Mouse (Mus musculus): ENCODE data around the gene Hpca.

Hpca gene

DNA sequence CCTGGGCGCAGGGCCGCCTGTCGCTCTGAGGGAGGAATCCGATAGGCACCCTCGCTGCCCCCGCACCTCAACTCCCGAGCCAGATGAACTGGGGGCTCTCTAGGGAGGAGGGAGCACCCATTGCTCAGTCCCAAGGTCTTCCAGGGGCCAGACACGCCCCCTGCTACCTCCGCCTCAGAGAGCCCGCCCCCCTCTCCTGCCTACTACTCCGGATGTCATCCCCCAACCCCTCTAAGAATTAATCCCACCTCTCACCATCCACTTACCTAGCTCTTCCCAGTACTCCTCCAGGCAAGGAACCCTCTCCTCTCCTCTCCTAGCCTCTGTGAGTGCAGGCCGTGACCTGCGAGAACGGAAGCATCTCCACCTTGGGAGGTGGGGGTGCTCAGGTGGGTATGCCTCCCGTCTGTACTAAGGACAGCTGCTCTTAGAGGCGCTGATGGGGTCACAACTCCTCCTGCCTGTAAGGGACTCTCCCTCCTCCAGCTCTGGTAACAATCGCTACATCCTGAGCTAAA is at the start of gene Hpca:
Gene Hpca (minus strand): TSS at position 468 of the 518 bp plus-strand sequence.
- DNase-seq (ENCODE audit: low spot score), result no peak

DNA sequence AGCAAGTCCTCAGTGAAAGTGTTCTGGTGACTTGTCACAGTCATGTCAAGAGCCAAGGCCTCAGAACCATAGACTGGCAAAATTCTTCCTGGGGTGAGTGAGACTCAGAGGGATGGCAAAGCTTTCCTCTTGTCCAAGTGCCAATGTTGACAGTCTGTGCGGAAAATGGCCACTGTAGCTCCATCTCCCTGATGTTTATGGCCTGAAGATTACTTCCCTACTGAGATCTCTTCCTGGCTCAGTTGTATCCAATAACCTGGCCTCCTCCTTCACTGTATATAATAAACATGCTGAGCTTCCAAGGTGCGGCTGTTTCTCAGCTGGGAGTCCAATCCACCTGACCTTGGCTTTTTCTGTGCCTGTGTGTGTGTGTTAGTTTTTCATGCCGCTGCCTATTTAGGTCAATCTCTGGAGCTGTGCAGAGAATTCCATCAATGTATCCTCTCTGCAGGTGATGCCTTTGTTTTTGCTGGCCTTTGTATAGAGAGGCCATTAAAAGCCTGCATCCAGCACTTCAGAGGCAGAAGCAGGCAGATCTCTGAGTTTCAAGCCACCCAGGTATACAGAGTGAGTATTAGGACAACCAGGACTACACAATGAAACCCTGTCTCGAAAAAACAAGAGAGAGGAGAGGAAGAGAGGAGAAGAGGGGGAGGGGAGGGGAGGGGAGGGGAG is 39.9 kb upstream of the Hpca start:
- DNase-seq (ENCODE audit: low spot score), result no peak

DNA sequence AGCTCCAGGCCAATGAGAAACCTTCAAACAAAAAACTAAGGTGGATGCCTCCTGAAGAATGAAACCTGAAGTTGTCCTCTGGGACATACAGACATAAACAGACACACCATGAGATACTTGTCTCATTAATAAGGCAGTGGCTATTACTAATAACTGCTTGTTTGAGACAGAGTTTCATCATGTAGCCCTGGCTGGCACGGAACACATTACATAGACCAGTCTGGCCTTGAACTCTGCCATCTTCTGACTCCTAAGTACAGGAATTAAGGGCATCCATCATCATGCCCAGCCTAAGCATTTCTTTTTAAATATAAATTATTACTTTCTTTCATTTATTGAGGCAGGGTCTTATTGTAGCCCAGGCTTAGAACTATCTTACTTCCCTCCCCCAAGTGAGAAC is 39.2 kb upstream of the Hpca start:
- no peak for DNase-seq (ENCODE audit: low spot score)

DNA sequence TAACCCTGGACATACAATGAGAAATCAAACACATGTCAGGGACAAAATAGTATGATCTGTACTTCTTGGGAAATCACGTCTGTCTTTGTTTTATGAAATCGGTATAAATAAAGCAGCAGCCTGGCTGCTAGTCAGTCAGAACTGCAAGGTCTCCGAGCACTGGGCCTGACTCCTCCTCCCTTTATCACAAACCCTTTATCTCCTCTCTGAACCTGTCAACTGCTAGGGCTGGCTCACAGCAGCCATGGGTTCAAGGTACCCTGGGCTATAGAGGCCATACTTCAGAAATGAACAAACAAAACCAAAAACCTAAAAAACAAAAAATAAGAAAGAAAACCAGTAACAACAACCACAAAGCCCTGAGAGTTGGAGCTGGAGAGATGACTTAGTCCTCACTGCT is 36.7 kb upstream of the Hpca start:
- DNase-seq (ENCODE audit: low spot score), result no peak

DNA sequence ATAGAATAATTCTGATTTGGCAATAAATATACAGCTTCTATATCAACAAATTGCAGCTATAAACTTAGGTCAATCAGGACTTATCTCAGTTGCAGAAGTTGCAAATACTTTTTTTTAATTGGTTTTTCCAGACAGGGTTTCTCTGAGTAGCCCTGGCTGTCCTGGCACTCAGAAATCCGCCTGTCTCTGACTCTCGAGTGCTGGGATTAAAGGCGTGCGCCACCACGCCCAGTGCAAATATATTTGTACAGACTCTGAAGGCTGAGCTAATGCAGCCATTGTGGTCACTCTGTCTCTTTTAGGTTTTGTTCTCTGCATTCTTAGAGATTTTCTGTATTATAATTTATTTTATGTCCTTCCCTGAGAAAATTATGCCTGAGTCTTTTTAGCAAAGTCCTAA is 35.7 kb upstream of the Hpca start:
- DNase-seq (ENCODE audit: low spot score), result no peak

DNA sequence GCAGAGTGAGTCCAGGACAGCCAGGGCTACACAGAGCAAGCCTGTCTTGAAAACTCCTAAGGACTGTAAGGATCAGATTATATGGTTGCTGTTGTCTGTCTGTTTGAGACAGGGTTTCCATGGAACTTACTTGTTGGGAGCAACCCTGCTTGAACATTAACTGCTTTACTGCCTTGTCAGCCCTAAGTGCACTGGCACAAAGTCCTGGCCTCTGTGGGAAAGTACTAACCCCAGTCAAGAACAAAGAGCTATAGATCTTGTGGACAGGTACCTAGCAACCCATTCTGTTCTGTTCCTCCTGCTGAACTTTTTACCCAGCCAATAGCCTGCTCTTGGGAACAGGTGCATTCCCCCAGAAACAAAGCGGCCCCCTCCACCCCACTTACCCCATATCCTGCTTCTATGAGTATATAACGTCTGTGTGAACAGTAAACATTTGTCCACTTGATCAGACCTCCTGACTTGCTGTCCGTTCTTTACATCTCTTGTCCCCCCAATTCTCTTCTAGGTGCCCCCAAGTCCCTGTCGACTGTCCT is 29.5 kb upstream of the Hpca start:
- DNase-seq (ENCODE audit: low spot score), result no peak

DNA sequence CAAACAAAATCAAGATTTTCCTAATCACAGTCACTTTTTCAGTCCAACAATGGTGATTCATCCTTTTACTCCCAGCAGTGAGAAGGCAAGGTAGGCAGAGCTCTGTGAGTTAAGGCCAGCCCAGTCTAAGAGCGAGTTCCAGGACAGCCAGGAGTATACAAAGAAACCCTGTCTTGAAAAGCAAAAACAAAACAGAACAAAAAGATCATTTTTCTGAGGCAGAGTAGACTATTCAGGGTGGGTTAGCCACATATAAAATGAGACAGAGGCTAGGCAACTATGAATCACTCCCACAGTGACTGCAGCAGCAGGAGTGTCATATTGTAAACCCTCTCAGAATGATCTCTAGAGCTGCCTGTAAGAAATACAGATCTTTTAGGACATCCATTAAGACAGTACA is 27.5 kb upstream of the Hpca start:
- no peak for DNase-seq (ENCODE audit: low spot score)

DNA sequence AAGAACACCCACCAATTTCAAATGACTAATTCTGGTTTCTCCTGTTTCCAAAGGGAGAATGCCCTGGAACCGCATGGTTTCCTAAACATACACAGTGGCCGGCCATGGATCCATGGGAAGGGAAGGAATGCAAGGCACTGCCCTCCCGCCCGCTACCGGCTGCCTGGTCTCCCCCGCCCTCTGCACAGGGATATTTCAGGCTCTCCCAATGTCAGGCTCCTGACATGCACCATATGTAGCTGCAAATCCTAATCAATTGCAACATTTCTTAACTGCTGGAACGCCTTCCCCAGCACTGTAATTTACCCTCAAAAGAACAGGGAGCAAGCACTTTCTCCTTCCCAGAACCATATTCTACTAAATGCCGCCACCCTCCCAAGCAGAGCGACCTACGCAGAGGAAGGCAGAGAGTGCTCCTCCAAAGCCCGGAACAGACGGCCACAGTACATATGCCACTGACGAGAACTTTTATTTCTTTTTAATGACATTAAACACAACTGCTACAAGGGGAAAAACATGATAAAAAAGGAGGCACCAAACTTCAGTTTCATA is 25.8 kb upstream of the Hpca start:
- DNase-seq (ENCODE audit: low spot score), result no peak

DNA sequence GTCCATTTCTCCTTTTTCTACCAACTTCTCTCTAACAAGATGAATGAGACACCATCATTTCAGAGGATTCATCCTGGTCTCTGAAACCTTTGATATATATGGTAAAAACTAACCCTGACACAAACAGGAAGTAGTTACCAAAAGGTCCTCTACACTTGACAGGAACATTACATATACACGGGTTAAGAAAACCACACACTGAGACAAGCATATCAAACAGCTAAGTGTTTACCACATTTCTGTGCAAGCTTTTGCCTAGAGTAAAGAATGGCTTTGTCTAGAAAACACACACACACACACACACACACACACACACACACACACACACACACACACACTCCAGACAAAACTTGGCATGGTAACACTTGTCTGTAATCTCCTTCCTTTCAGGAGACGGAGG is 24.6 kb upstream of the Hpca start:
- no peak for DNase-seq (ENCODE audit: low spot score)

DNA sequence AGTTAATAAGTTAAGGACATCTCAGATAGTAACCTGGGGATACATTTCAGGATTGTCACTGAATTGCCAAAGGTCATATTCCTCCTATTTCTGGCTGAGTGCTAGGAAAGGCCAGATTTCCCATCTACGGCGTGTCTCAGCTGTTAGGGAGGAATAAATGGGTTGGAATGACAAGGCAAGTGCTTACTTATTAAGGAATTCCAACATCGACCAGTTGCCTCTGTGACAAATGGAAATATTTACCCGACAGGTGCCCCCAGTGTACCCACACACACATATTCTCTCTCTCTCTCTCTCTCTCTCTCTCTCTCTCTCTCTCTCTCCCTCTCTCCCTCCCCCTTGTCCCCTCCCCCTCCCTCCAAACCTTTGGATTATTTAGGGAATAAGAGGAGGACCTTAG is 24.1 kb upstream of the Hpca start:
- no peak for DNase-seq (ENCODE audit: low spot score)

DNA sequence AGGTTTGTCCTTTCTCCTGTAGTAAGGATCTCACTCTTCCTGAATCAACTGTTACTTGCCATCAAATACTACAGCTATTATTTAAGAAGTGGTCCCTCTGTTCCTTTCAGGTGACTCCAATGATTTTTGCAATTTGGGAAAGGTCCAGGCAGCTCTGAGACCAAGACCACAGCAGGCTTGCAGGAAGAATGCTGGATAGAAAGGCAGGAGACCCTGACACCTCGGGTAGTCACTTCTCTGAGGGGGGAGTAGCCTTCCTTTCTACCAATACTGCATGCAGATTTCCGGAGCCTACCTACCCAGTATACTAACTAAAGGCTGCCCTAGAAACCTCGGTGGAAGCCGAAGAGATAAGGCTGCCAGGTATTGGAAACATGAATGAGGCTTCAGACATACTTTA is 23.6 kb upstream of the Hpca start:
- no peak for DNase-seq (ENCODE audit: low spot score)

DNA sequence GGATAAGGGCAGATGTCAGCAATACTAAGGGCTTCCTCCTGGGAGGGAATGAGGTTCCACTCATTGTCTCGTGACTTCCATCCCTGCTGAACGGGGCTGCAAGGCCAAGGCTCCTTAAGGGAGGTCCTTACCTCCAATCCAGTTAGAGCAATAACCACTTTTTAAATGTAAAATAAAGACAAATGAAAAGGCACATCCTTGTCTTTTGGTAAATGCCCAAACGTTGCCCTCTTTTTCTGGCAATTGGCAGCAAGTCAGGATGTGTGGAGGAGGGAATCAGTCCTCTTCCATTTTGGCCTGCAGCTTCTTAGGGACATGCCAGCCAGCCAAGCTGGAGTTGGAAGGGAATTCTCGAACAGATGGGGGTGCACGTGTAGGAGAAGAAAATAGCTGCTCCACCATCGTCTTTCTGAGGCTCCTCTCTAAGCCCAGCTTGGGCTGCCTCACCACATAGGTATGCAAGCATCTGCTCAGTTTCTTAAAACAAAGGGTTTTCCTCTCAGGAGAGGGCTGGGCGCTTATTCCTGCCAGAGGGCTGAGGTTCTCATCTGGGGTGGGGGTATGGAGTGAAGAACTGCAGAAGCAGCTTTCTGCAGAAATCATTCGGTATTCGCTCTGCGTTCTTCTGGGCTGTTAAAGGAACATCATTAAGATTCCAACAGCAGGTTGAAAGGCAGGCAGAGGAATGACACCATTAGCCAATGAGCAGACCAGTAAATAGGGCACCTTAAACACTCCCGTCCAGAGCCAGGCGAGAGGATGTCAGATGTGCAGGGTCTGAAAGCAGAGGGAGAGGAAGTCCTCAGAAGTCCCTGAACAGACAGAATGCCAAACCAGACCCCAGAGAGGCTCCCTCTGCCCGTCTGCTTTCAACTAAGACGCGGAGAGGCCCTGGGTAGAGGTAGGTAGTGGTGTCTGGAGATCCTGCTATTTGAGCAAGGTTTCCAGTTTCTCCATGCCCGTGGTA is 22.8 kb upstream of the Hpca start:
- peak; percentile 73 for DNase-seq (ENCODE audit: low spot score)

DNA sequence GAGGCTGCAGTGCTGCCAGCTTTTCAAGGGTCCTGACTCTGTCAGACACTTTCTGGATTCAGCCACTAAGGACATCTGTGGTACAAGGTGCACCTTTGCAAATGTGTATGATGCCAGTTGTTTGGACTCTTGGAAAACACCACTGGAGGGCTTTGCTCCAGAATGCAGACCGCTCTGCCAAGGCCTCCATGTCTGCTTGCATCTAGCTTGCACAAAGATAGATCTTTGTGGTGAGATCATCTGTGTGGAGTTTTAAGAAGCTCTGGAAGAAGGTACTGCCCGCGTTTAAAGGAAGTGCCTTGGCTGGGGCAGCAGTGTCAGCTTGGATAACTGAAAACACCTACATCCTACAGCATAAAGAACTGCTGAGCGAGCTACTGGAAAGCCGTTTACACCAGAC is 21.7 kb upstream of the Hpca start:
- no peak for DNase-seq (ENCODE audit: low spot score)

DNA sequence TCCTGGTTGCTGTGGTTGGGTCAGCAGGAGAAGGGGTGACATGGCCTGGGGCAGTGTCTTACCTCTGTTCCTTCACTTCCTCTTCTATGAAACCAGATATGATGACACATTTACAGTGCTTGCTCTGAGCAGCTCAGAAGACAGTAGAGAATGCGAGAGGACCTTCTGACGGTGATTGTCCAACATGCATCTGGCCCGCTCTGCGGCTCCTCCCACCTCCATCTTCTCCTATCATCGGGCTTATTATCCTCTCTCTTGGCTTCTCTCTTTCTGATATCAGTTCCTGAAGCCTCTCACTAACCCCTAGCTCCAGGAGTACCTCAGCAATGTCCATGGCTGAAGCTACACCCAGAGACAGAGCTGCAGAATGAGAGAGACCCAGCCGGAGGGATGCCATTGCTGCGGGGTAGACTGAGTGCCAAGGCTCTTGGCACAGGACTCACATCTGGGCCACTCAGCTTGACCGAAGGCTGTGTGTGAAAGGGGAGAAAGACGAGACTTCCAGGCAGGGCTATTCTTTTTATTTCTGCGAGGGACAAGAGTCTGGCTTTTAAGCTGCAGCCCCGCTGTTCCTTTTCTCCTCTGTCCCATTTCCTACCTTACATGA is 20.7 kb upstream of the Hpca start:
- no peak for DNase-seq (ENCODE audit: low spot score)

DNA sequence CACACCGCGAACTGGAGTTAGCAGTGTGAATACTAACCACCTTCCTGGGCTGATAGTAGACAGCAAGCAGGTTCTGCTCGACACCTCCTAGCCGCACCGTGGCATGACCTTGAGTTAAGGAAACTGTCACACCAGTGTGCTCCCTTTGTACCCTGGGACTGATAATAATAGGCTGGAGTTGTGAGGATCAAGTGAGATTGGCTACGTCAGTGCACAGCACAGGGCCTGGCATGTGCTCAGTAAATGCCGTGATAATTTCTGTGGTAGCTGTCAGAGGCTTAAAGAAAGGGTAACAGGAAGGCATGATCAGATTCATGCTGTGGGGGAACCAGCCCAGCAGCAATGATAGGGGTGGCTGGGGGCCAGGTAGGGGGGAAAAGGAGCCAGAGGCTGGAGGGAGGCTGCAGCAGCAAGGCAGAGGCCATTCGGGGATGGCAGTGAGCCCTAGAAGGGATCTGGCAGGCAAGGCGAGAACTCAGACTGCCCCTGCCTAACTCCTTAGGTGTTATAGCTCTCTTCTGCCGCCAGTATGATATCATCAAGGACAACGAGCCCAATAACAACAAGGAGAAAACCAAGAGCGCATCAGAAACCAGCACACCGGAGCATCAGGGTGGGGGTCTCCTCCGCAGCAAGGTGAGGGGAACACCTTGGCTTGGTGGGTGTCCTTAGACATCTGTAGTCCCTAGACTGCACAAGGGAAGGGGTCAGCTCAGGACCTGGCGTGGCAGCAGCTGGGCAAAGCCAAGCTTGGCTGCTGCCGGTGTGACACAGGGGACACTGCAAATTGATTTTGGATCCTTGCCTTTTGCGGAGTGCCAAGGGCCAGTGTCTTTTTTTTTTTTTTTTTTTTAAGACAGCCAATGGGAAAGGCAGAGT is 20.0 kb upstream of the Hpca start:
- DNase-seq (ENCODE audit: low spot score), result no peak

DNA sequence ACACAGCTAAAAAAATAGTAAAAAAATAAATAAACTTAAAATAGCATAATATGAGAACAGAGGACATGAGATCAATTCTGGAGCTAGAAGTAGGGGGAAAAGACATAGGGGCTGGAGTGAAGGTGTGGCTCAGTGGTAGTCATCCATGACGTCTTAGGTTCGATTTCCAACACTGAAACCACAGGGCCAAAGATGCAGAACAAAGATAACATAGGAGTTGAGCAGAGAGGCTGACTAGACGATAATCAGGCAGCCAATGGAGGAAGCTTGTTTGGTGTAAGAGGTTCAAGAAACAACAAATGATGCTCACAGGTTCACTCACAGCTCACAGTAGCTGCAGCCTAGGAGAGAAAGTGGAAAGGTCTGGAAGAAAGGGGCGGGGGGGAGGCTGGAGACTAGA is 19.0 kb upstream of the Hpca start:
- no peak for DNase-seq (ENCODE audit: low spot score)

DNA sequence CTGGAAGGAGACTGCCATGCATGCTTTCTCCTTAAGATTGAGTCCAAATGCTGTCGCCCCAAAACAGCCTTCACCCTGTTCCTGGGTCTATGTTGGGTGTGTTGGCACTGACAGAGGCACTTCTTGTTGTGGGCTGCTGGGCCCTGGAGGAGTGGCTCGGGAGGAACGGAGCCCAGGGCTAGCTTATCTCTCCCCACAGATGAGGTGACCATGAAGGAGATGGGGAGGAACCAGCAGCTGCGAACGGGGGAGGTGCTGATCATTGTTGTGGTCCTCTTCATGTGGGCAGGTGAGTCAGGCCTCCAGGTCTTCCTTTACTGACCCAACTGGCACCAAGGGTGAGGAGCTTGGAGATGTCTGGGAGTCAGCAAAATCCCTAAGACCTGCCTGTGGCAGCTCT is 17.8 kb upstream of the Hpca start:
- no peak for DNase-seq (ENCODE audit: low spot score)

DNA sequence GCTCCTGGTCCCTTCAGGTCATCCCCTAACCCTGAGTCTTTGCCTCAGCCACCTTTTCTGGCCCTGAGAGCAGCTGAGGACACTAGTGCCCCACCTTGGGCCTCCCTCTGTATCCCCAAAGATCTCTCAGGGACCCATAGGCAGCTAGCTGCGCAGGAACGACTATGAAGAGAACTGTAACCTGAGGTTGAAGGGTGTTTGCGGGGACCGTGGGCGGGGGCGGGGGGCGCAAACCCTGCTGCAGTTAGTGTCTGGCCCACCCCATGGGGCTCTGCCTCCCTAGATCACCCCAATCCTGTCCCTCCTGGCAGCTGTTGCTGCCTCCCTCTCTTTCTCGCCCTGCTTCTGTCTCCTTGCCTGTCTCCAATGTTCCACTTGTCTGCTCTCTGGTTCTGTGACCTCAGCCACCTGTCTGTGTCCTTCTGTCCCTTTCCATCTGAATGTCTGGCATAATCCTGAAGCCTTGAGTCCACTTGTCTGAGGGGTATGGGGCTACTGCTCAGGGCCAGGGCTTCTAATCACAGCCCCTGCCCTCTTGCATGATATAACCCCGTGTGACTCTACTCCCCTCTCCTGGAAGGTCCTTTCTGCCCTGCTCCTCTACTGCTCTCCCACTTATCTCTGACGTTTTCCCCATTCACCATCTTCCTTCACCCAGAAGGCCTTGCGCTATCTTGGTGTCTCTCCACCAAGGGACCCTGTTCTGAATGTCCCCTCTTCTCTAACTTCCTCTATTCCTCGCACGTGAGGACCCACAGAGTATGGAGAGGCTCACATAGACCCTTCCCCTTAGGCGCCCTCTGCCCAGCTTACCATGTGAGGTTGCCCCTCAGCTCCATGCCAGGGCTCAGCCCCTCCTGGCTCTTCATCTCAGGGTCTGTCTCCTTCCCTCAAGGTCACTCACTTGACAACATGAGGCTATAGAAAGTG is 15.8 kb upstream of the Hpca start:
- DNase-seq (ENCODE audit: low spot score), result no peak

DNA sequence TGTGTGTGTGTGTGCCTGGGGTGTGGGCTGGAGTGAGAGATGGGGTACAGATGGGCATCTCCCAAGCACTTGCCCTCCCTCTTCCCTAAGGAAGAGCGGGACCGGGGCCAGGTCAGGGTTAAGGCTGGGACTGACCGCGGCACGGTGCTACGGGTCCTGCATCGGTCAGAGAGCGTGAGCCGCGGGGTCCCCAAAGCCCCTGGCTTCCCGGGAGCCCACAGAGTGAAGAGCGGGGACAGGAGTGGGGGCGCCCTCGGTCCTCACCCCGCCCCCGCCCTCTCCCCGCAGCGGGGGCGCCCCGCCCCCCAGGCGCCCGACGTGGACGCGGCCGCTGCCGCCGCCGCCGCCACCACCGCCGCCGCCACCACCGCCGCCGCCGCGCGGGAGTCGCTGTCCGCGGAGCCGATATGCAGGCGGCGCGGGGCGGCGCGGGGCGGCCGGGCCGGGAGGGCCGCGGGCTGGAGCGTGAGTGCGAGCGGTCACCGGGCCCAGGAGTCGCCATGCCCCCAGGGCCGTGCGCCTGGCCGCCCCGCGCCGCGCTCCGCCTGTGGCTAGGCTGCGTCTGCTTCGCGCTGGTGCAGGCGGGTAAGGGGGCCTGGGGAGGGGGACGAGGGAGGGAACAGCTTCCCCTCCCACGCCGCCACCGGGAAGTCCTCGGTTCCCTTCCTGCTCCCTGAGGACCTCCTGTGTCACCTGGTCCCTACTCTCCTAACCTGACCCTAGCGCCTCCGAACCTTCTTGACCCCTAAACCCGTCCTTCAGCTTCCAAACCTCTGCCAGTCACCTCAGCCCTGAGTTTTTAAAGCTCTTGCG is 14.9 kb upstream of the Hpca start, which contains the start of gene Fndc5:
Gene Fndc5 (plus strand): TSS at position 421 of the 813 bp plus-strand sequence.
- no peak for DNase-seq (ENCODE audit: low spot score)

Data from left cerebral cortex, adult 11 months (tissue).